Mouse (Mus musculus): ENCODE results near the gene Tmbim4. TPM values are rescaled to one million over a fixed set of nuclear protein-coding genes. Genes with fewer than 3 reads are reported as not detected.

The Tmbim4 gene
- polyA plus RNA-seq, 1 experiment from 2014 or later: 118 TPM

- H3K9ac ChIP-seq (ENCODE audit: low read depth, low read length): no peak overlapping the region
- H3K4me3 ChIP-seq (ENCODE audit: low read length): no peak overlapping the region
- peaks cover 12% of the 10 kb centered on the region for H3K4me1 ChIP-seq (ENCODE audit: control insufficient read depth, insufficient read depth, low read depth, low read length)
- H3K27me3 ChIP-seq (replicated peaks; ENCODE audit: control insufficient read depth, insufficient read depth, low read length): no peaks in the 10 kb centered on the region
- no peak overlapping the region for H3K4me2 ChIP-seq (ENCODE audit: low read length)
- H3K9me3 ChIP-seq (ENCODE audit: control insufficient read depth, low read length): no peaks in the 10 kb centered on the region
- H3K36me3 ChIP-seq (ENCODE audit: control insufficient read depth, insufficient read depth, low read length): peaks cover 15% of the 10 kb centered on the region
- H3K27ac ChIP-seq (ENCODE audit: low read depth, low read length): no peak overlapping the region
- ATAC-seq: no peak
- WGBS: 34% methylated on average over 5 of the region's 5 CpGs
Measured at GRCm38 (mm10) chr10:120231718-120232117, 30.3 kb downstream of the Tmbim4 start.

DNA sequence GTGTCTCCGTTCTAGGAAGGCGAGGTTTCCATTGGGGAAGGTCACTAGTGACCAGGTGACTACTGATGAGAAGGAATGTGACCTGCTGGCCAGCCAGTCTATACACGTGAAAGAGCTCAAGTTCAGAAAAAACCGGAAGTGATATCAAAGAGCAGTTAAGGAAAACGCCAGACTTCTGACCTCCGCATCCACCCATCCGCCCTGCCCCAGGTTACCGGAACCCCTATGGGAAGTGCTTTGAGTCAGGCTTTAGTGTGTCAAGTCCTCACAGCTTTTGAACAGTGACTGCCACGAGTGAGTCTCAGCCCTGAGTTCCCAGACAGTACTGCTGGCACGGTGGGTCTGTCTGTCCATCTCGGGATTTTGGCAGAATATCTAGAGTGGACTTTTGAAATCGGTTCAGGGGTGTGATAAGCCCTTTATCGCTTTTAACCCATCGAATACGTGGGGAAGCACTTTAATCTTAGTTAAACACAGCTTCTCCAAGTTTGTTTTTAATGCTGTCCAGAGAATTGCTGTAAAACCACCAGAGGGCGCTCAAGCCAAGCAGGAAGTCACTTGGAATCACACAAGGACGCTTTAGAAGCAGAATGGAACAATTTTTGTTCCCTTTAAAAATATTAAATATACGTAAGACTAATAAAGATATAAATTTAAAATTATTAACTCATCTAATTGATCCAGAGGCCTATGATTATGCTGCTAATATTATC is 32.4 kb downstream of the Tmbim4 start:
- peak; percentile 42 for ATAC-seq
- Histone ChIP-seq H3K4me2 (ENCODE audit: low read length) (0 out of 2 replicates have a peak overlapping the region, but pooled peaks have one; percentile 4), H3K27me3 (replicated peaks; ENCODE audit: control insufficient read depth, insufficient read depth, low read length) (no peaks in the 10 kb centered on the region), H3K9ac (ENCODE audit: low read depth, low read length) (no peak overlapping the region), H3K36me3 (ENCODE audit: control insufficient read depth, insufficient read depth, low read length) (peaks cover 12% of the 10 kb centered on the region), H3K9me3 (ENCODE audit: control insufficient read depth, low read length) (no peaks in the 10 kb centered on the region), H3K27ac (ENCODE audit: low read depth, low read length) (no peak overlapping the region), H3K4me1 (ENCODE audit: control insufficient read depth, insufficient read depth, low read depth, low read length) (peaks cover 3% of the 10 kb centered on the region; the same call in 1 of the 2 replicates), H3K4me3 (ENCODE audit: low read length) (no peak overlapping the region)
- WGBS: 33% methylated on average over 18 of the region's 18 CpGs

DNA sequence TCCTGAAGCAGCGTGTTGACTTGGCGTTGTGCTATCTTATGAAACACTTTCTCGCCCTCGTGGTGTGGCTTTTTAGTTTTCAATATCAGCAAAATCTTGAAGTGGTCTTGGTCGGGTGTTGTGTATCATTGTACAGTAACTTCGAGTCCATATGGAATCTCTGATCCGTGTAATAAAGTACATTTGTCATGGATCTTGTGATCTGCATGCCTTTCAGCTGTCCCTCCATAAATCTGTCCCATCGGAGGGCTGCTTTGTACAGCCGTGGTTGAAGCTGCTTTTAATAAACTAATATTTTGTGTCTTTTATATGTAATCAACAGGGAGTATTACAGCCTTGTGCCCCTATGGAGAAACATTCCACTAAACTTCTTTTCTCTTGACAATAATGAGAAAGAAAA is 35.5 kb downstream of the Tmbim4 start:
- Histone ChIP-seq H3K27ac (ENCODE audit: low read depth, low read length) (no peak overlapping the region), H3K4me2 (ENCODE audit: low read length) (no peak overlapping the region), H3K27me3 (replicated peaks; ENCODE audit: control insufficient read depth, insufficient read depth, low read length) (no peaks in the 10 kb centered on the region), H3K36me3 (ENCODE audit: control insufficient read depth, insufficient read depth, low read length) (no peaks in the 10 kb centered on the region; the same call in 1 of the 2 replicates), H3K4me1 (ENCODE audit: control insufficient read depth, insufficient read depth, low read depth, low read length) (no peaks in the 10 kb centered on the region), H3K4me3 (ENCODE audit: low read length) (no peak overlapping the region), H3K9me3 (ENCODE audit: control insufficient read depth, low read length) (no peaks in the 10 kb centered on the region), H3K9ac (ENCODE audit: low read depth, low read length) (no peak overlapping the region)
- 72% methylated on average over 9 of the region's 9 CpGs for WGBS
- ATAC-seq: no peak

DNA sequence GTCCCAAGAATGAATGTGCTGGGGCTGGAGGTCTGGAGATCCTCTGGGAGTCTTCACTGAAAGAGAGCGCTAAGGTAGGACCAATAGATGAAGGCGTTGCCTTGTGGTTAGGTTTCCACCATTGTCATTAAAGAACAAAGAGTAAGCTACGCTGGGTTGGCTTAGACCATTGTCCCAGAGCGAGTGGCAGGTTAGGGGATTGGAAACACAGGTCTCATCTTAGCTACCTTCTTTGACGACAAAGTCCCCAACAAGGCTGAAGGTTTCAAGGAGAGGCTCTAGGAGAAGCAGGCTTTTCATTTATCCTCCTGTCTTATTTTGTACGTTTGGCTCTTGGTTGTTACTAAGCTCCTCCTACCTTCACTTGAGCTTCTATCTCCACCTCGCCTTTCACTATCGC is 36.9 kb downstream of the Tmbim4 start:
- no peak overlapping the region for H3K27ac ChIP-seq (ENCODE audit: low read depth, low read length)
- 88% methylated on average over 8 of the region's 8 CpGs for WGBS
- no peak overlapping the region for H3K9ac ChIP-seq (ENCODE audit: low read depth, low read length)
- no peaks in the 10 kb centered on the region for H3K9me3 ChIP-seq (ENCODE audit: control insufficient read depth, low read length)
- no peaks in the 10 kb centered on the region for H3K4me1 ChIP-seq (ENCODE audit: control insufficient read depth, insufficient read depth, low read depth, low read length)
- ATAC-seq: no peak
- H3K27me3 ChIP-seq (replicated peaks; ENCODE audit: control insufficient read depth, insufficient read depth, low read length): no peaks in the 10 kb centered on the region
- H3K36me3 ChIP-seq (ENCODE audit: control insufficient read depth, insufficient read depth, low read length): no peaks in the 10 kb centered on the region
- no peak overlapping the region for H3K4me2 ChIP-seq (ENCODE audit: low read length)
- no peak overlapping the region for H3K4me3 ChIP-seq (ENCODE audit: low read length)

GRCm38 (mm10) chr10:120239476-120239875 is 38.1 kb downstream of the Tmbim4 start:
- no peaks in the 10 kb centered on the region for H3K27me3 ChIP-seq (replicated peaks; ENCODE audit: control insufficient read depth, insufficient read depth, low read length)
- no peak overlapping the region for H3K9ac ChIP-seq (ENCODE audit: low read depth, low read length)
- H3K4me1 ChIP-seq (ENCODE audit: control insufficient read depth, insufficient read depth, low read depth, low read length): no peaks in the 10 kb centered on the region
- no peak overlapping the region for H3K27ac ChIP-seq (ENCODE audit: low read depth, low read length)
- no peaks in the 10 kb centered on the region for H3K9me3 ChIP-seq (ENCODE audit: control insufficient read depth, low read length)
- no peaks in the 10 kb centered on the region for H3K36me3 ChIP-seq (ENCODE audit: control insufficient read depth, insufficient read depth, low read length)
- WGBS: 63% methylated on average over 6 of the region's 6 CpGs
- no peak for ATAC-seq
- no peak overlapping the region for H3K4me2 ChIP-seq (ENCODE audit: low read length)
- no peak overlapping the region for H3K4me3 ChIP-seq (ENCODE audit: low read length)

DNA sequence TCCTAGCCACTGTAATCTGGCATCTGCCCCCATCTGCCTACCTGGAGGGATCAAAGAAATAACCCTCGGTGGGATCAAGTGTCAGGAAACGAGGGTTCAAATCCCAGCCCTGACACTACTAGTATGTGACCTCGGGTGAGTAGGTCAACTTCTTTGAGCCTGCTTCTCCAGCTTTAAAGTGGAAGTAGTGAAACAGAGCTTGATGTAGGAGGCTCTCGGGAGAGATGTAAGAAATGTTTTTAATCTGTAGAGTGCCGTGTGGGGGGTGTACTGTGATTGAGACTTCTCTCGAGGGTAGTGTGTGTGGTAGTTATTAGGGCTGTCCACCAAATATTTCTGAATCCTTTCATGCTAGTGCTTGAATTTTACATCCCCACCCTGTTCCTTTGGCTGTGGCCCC is 41.0 kb downstream of the Tmbim4 start:
- WGBS: 72% methylated on average over 6 of the region's 6 CpGs
- no peak for ATAC-seq

DNA sequence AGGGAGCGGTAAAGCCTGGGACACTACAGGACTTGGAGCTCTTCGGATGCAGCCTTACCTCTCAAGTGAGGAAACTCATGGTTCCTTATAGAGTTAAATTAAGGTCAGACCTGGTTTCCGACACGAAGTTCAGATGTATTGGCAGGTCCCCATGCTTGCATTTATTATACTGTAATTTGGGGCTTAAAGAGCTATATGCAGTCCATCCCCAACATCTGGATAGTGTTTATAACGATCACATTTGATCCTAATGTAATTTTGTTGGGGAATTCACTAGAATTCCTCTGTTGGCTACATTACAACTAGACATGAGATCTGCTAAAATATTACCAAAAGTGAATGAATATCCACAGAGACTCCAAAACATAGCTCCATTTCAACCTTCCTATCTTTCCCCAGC is 44.3 kb downstream of the Tmbim4 start:
- H3K9ac ChIP-seq (ENCODE audit: low read depth, low read length): no peak overlapping the region
- no peaks in the 10 kb centered on the region for H3K9me3 ChIP-seq (ENCODE audit: control insufficient read depth, low read length)
- no peaks in the 10 kb centered on the region for H3K36me3 ChIP-seq (ENCODE audit: control insufficient read depth, insufficient read depth, low read length)
- 79% methylated on average over 5 of the region's 5 CpGs for WGBS
- no peak overlapping the region for H3K27ac ChIP-seq (ENCODE audit: low read depth, low read length)
- no peak overlapping the region for H3K4me3 ChIP-seq (ENCODE audit: low read length)
- H3K4me1 ChIP-seq (ENCODE audit: control insufficient read depth, insufficient read depth, low read depth, low read length): no peaks in the 10 kb centered on the region
- no peak for ATAC-seq
- no peak overlapping the region for H3K4me2 ChIP-seq (ENCODE audit: low read length)
- no peaks in the 10 kb centered on the region for H3K27me3 ChIP-seq (replicated peaks; ENCODE audit: control insufficient read depth, insufficient read depth, low read length)

More for the DNA sequence above, 41.0 kb downstream of the Tmbim4 start:
- Histone ChIP-seq H3K9me3 (ENCODE audit: control insufficient read depth, low read length) (no peaks in the 10 kb centered on the region), H3K36me3 (ENCODE audit: control insufficient read depth, insufficient read depth, low read length) (no peaks in the 10 kb centered on the region), H3K4me3 (ENCODE audit: low read length) (no peak overlapping the region), H3K4me2 (ENCODE audit: low read length) (no peak overlapping the region), H3K27me3 (replicated peaks; ENCODE audit: control insufficient read depth, insufficient read depth, low read length) (no peaks in the 10 kb centered on the region), H3K27ac (ENCODE audit: low read depth, low read length) (no peak overlapping the region), H3K9ac (ENCODE audit: low read depth, low read length) (no peak overlapping the region), H3K4me1 (ENCODE audit: control insufficient read depth, insufficient read depth, low read depth, low read length) (no peaks in the 10 kb centered on the region)

- H3K9ac ChIP-seq (ENCODE audit: low read depth, low read length): no peak overlapping the region
- H3K4me2 ChIP-seq (ENCODE audit: low read length): no peak overlapping the region
- 46% methylated on average over 9 of the region's 9 CpGs for WGBS
- H3K27me3 ChIP-seq (replicated peaks; ENCODE audit: control insufficient read depth, insufficient read depth, low read length): no peaks in the 10 kb centered on the region
- H3K4me3 ChIP-seq (ENCODE audit: low read length): no peak overlapping the region
- no peaks in the 10 kb centered on the region for H3K4me1 ChIP-seq (ENCODE audit: control insufficient read depth, insufficient read depth, low read depth, low read length)
- H3K9me3 ChIP-seq (ENCODE audit: control insufficient read depth, low read length): no peaks in the 10 kb centered on the region
- no peaks in the 10 kb centered on the region for H3K36me3 ChIP-seq (ENCODE audit: control insufficient read depth, insufficient read depth, low read length)
- no peak overlapping the region for H3K27ac ChIP-seq (ENCODE audit: low read depth, low read length)
- ATAC-seq: no peak
Measured at GRCm38 (mm10) chr10:120246994-120247750, 45.8 kb downstream of the Tmbim4 start.

GRCm38 (mm10) chr10:120250911-120251683 is 49.7 kb downstream of the Tmbim4 start:
- Histone ChIP-seq H3K27ac (ENCODE audit: low read depth, low read length) (no peak overlapping the region), H3K27me3 (replicated peaks; ENCODE audit: control insufficient read depth, insufficient read depth, low read length) (no peaks in the 10 kb centered on the region), H3K36me3 (ENCODE audit: control insufficient read depth, insufficient read depth, low read length) (no peaks in the 10 kb centered on the region), H3K9ac (ENCODE audit: low read depth, low read length) (no peak overlapping the region), H3K4me1 (ENCODE audit: control insufficient read depth, insufficient read depth, low read depth, low read length) (no peaks in the 10 kb centered on the region), H3K9me3 (ENCODE audit: control insufficient read depth, low read length) (no peaks in the 10 kb centered on the region), H3K4me3 (ENCODE audit: low read length) (no peak overlapping the region), H3K4me2 (ENCODE audit: low read length) (no peak overlapping the region)
- no peak for ATAC-seq
- 62% methylated on average over 11 of the region's 11 CpGs for WGBS
